Mouse (Mus musculus) liver, embryonic 14.5 days (tissue): ENCODE measurements around the gene Gm21095.
"Not testable (repeated sequence)": the region's sequence is repeated elsewhere in the genome, so short reads cannot be mapped to it uniquely, and the experiment has no call there.

Experiments
- CTCF ChIP-seq: IDR thresholded peaks from 2 replicates; pipeline ENCODE4 v1.5.1; 2016; ENCODE audit warnings: antibody characterized with exemption, low read depth, control low read depth
- EP300 ChIP-seq: IDR thresholded peaks from 2 replicates; pipeline ENCODE4 v1.6.1; 2016; ENCODE audit warnings: antibody characterized with exemption, low read depth

- not testable (repeated sequence) for TF ChIP-seq CTCF, EP300
Observed at GRCm38 (mm10) chrY:84096979-84097378, at the start of gene Gm21095.
